Mouse (Mus musculus) MEL (cell line): ENCODE measurements around the gene Olfr745. TPM values are rescaled to one million over a fixed set of nuclear protein-coding genes. Genes with fewer than 3 reads are reported as not detected.

Experiments
- DNase-seq: peaks from one replicate; pipeline ENCODE4 v3.0.0; 2011; ENCODE audit warnings: low read depth, low spot score
- H3K27ac ChIP-seq: 2 replicates; pipeline ENCODE4 v1.5.1; 2012; ENCODE audit warnings: low read depth, mild to moderate bottlenecking, control low read depth, low read length, moderate library complexity; ENCODE audit not compliant: control insufficient read depth
- H3K27me3 ChIP-seq, 2 experiments: fragments of 150-350 bp in 1 of 2; sonication (generic) in 1 of 2; 2 replicates each; pipeline ENCODE4 v1.6.1; 2012; ENCODE audit warnings: low read length in 2 of 2, mild to moderate bottlenecking in 2 of 2, improper control_type of control experiment in 1 of 2, moderate library complexity in 1 of 2; ENCODE audit not compliant: insufficient read depth in 2 of 2, control insufficient read depth in 1 of 2
- H3K36me3 ChIP-seq, 2 experiments: 2 replicates each; pipeline ENCODE4 v1.6.1; 2012 to 2014; ENCODE audit warnings: low read length in 2 of 2, improper control_type of control experiment in 1 of 2, inconsistent platforms in 1 of 2, mild to moderate bottlenecking in 1 of 2; ENCODE audit not compliant: insufficient read depth in 2 of 2, control insufficient read depth in 1 of 2
- H3K4me1 ChIP-seq, 2 experiments: fragments of 150-350 bp in 1 of 2; sonication (generic) in 1 of 2; 2 replicates each; pipeline ENCODE4 v1.6.1; 2012; ENCODE audit warnings: low read length in 2 of 2, improper control_type of control experiment in 1 of 2, mild to moderate bottlenecking in 1 of 2; ENCODE audit not compliant: insufficient read depth in 2 of 2, control insufficient read depth in 1 of 2
- H3K4me3 ChIP-seq, 2 experiments: fragments of 150-350 bp in 1 of 2; sonication (generic) in 1 of 2; 2 replicates each; pipeline ENCODE4 v1.5.1; 2012; ENCODE audit warnings: low read depth in 2 of 2, low read length in 2 of 2, mild to moderate bottlenecking in 2 of 2, moderate library complexity in 2 of 2, control low read depth in 1 of 2, improper control_type of control experiment in 1 of 2; ENCODE audit not compliant: control insufficient read depth in 1 of 2, insufficient read depth in 1 of 2
- H3K79me2 ChIP-seq: 2 replicates; pipeline ENCODE4 v1.6.1; 2012; ENCODE audit warnings: mild to moderate bottlenecking, low read length, moderate library complexity; ENCODE audit not compliant: control insufficient read depth, poor library complexity, insufficient read depth
- H3K9ac ChIP-seq: 2 replicates; pipeline ENCODE4 v1.6.1; 2012; ENCODE audit warnings: low read depth, mild to moderate bottlenecking, control low read depth, low read length, moderate library complexity; ENCODE audit not compliant: control insufficient read depth, poor library complexity, severe bottlenecking
- H3K9me3 ChIP-seq: fragments of 150-350 bp; sonication (generic); replicated peaks from 2 replicates; pipeline ENCODE4 v1.6.1; 2012; ENCODE audit warnings: mild to moderate bottlenecking, low read length, improper control_type of control experiment, moderate library complexity; ENCODE audit not compliant: insufficient read depth
- BHLHE40 ChIP-seq: IDR thresholded peaks from 2 replicates; pipeline ENCODE4 v1.6.1; 2012; ENCODE audit warnings: low read depth, mild to moderate bottlenecking, inconsistent platforms, low read length, improper control_type of control experiment, borderline replicate concordance
- CTCF ChIP-seq, 3 experiments: IDR thresholded peaks in 2 of 3; conservative IDR thresholded peaks in 1 of 3; 2 replicates each; pipeline ENCODE4 v1.5.1; 2011 to 2012; ENCODE audit warnings: low read length in 3 of 3, low read depth in 2 of 3, mild to moderate bottlenecking in 2 of 3, improper control_type of control experiment in 1 of 3, inconsistent platforms in 1 of 3, mixed read lengths in 1 of 3, moderate library complexity in 1 of 3; ENCODE audit not compliant: control insufficient read depth in 1 of 3, insufficient read depth in 1 of 3, poor library complexity in 1 of 3, severe bottlenecking in 1 of 3
- E2F4 ChIP-seq: IDR thresholded peaks from 2 replicates; pipeline ENCODE4 v1.6.1; 2011; ENCODE audit warnings: low read depth, low read length, improper control_type of control experiment, borderline replicate concordance
- ELF1 ChIP-seq: IDR thresholded peaks from 2 replicates; pipeline ENCODE4 v1.6.1; 2014; ENCODE audit warnings: low read depth, mild to moderate bottlenecking, inconsistent platforms, low read length, improper control_type of control experiment, moderate library complexity
- GABPA ChIP-seq: IDR thresholded peaks from 2 replicates; pipeline ENCODE4 v1.6.1; 2012; ENCODE audit warnings: low read depth, mild to moderate bottlenecking, inconsistent platforms, low read length, improper control_type of control experiment, moderate library complexity
- HCFC1 ChIP-seq: IDR thresholded peaks from 2 replicates; pipeline ENCODE4 v1.6.1; 2012; ENCODE audit warnings: low read depth, mild to moderate bottlenecking, inconsistent platforms, low read length, improper control_type of control experiment, moderate library complexity
- KAT2A ChIP-seq: conservative IDR thresholded peaks from 2 replicates; pipeline ENCODE4 v1.6.1; 2012; ENCODE audit warnings: low read depth, low read length, improper control_type of control experiment, inconsistent platforms
- MAFK ChIP-seq: IDR thresholded peaks from 2 replicates; pipeline ENCODE4 v1.6.1; 2011; ENCODE audit warnings: low read depth, mild to moderate bottlenecking, low read length, improper control_type of control experiment, borderline replicate concordance
- MAZ ChIP-seq: IDR thresholded peaks from 2 replicates; pipeline ENCODE4 v1.6.1; 2012; ENCODE audit warnings: low read depth, mild to moderate bottlenecking, inconsistent platforms, low read length, improper control_type of control experiment
- MEF2A ChIP-seq: IDR thresholded peaks from 2 replicates; pipeline ENCODE4 v1.6.1; 2014; ENCODE audit warnings: low read depth, mild to moderate bottlenecking, inconsistent platforms, low read length, improper control_type of control experiment; ENCODE audit not compliant: poor library complexity, insufficient replicate concordance, severe bottlenecking; ENCODE audit errors: extremely low read depth
- NELFE ChIP-seq: IDR thresholded peaks from 2 replicates; pipeline ENCODE4 v1.6.1; 2011; ENCODE audit warnings: low read depth, low read length, improper control_type of control experiment
- POLR2AphosphoS2 ChIP-seq: IDR thresholded peaks from 2 replicates; pipeline ENCODE4 v1.6.1; 2011; ENCODE audit warnings: low read length, improper control_type of control experiment
- POLR2AphosphoS5 ChIP-seq: IDR thresholded peaks from 2 replicates; pipeline ENCODE4 v1.6.1; 2012; ENCODE audit warnings: low read depth, borderline replicate concordance, mild to moderate bottlenecking, inconsistent platforms, low read length, moderate library complexity, mixed read lengths
- RAD21 ChIP-seq: IDR thresholded peaks from 2 replicates; pipeline ENCODE4 v1.6.1; 2011; ENCODE audit warnings: mild to moderate bottlenecking, low read depth, low read length, improper control_type of control experiment
- SIN3A ChIP-seq: IDR thresholded peaks from 2 replicates; pipeline ENCODE4 v1.6.1; 2012; ENCODE audit warnings: low read length, improper control_type of control experiment, inconsistent platforms
- SMC3 ChIP-seq: IDR thresholded peaks from 2 replicates; pipeline ENCODE4 v1.6.1; 2011; ENCODE audit warnings: low read depth, low read length, improper control_type of control experiment
- TAL1 ChIP-seq: IDR thresholded peaks from 2 replicates; pipeline ENCODE4 v1.6.1; 2012; ENCODE audit warnings: mild to moderate bottlenecking, inconsistent platforms, low read length, moderate library complexity, mixed read lengths
- TCF12 ChIP-seq: IDR thresholded peaks from 2 replicates; pipeline ENCODE4 v1.6.1; 2014; ENCODE audit warnings: low read depth, mild to moderate bottlenecking, inconsistent platforms, low read length, improper control_type of control experiment, moderate library complexity
- USF1 ChIP-seq: IDR thresholded peaks from 2 replicates; pipeline ENCODE4 v1.6.1; 2014; ENCODE audit warnings: low read depth, mild to moderate bottlenecking, inconsistent platforms, low read length, improper control_type of control experiment, moderate library complexity
- ZC3H11A ChIP-seq: IDR thresholded peaks from 2 replicates; pipeline ENCODE4 v1.6.1; 2012; ENCODE audit warnings: low read depth, mild to moderate bottlenecking, inconsistent platforms, low read length, improper control_type of control experiment
- ZMIZ1 ChIP-seq: IDR thresholded peaks from 2 replicates; pipeline ENCODE4 v1.6.1; 2012; ENCODE audit warnings: low read depth, mild to moderate bottlenecking, inconsistent platforms, low read length, improper control_type of control experiment, moderate library complexity
- polyA plus RNA-seq, 2 experiments: library from polyadenylated mRNA; stranded (reverse) in 1 of 2; unstranded in 1 of 2; fragments of >175 nt in 1 of 2; fragments of >200 nt in 1 of 2; gene quantifications; 2 replicates each; pipeline versions ENCODE4 v1.2.1 to v1.2.4; 2012; ENCODE audit warnings: low replicate concordance in 2 of 2, low read depth in 1 of 2; ENCODE audit not compliant: insufficient read length in 2 of 2, insufficient read depth in 1 of 2, missing spikeins in 1 of 2
- total RNA-seq: library from RNA; depleted of rRNA; stranded (reverse); fragments of 300-350 nt; gene quantifications from 2 replicates; pipeline ENCODE4 v1.2.3, GENCODE M21; 2012; rRNA removed

Olfr745 gene
- total and polyA plus RNA-seq, 3 experiments = not detected

- Histone ChIP-seq H3K27me3 (no peaks in the 10 kb centered on the region), H3K9ac (no peak within 1 kb of the TSS), H3K79me2 (no peaks in the 10 kb centered on the region), H3K4me1 (no peaks in the 10 kb centered on the region), H3K36me3 (no peaks in the 10 kb centered on the region), H3K4me3 (no peak within 1 kb of the TSS), H3K27ac (no peak within 1 kb of the TSS), H3K9me3 (no peaks in the 10 kb centered on the region)
- TF ChIP-seq GABPA (no peak), HCFC1 (no peak), KAT2A (no peak)
- DNase-seq = no peak
Observed at GRCm38 (mm10) chr14:50646783-50647182, 7.6 kb downstream of the Olfr745 start, which contains the start of gene Olfr746. TSS of gene Olfr746 (plus strand) at chr14:50647083.

GRCm38 (mm10) chr14:50693106-50693505, 53.9 kb downstream of the Olfr745 start, which contains the start of gene Olfr747:
TSS of gene Olfr747 (minus strand) at chr14:50693206.
- TF ChIP-seq BHLHE40 (no peak), POLR2AphosphoS2 (no peak), RAD21 (no peak), MAFK (no peak), ZC3H11A (no peak), CTCF (IDR thresholded peaks at IDR 0.05 in 2 of 3, conservative IDR thresholded peaks at IDR 0.05 in 1 of 3; ENCODE audit: control insufficient read depth in 1 of 3, insufficient read depth in 1 of 3, low read depth in 2 of 3, low read length in 3 of 3, poor library complexity in 1 of 3, severe bottlenecking in 1 of 3) (no peak), NELFE (no peak), HCFC1 (no peak), POLR2AphosphoS5 (no peak), E2F4 (no peak), GABPA (no peak), TCF12 (no peak), MAZ (no peak), ELF1 (no peak), ZMIZ1 (no peak), USF1 (no peak), MEF2A (no peak), SIN3A (no peak), SMC3 (no peak), TAL1 (no peak)
- TF ChIP-seq, all 39 proteins: peak for 0
- no peaks in the 10 kb centered on the region for H3K9me3 ChIP-seq
- no peaks in the 10 kb centered on the region; a peak in 1 of 4 replicates for H3K27me3 ChIP-seq
- no peak for DNase-seq
- no peak within 1 kb of the TSS for H3K9ac ChIP-seq
- H3K36me3 ChIP-seq = no peaks in the 10 kb centered on the region
- no peaks in the 10 kb centered on the region for H3K4me1 ChIP-seq
- H3K79me2 ChIP-seq = no peaks in the 10 kb centered on the region
- no peak within 1 kb of the TSS for H3K4me3 ChIP-seq
- no peak within 1 kb of the TSS for H3K27ac ChIP-seq

Other genes starting within 250 kb of the Olfr745 start
- not detected in 2 replicates for gene Olfr738, start 231.8 kb upstream of the Olfr745 start, total RNA-seq
- gene Olfr738, start 231.8 kb upstream of the Olfr745 start, polyA plus RNA-seq = not detected
- not detected in 2 replicates for gene Olfr739, start 220.8 kb upstream of the Olfr745 start, total RNA-seq
- gene Olfr739, start 220.8 kb upstream of the Olfr745 start, polyA plus RNA-seq = not detected
- gene Olfr740, start 193.8 kb upstream of the Olfr745 start, total RNA-seq = not detected in 2 replicates
- gene Olfr740, start 193.8 kb upstream of the Olfr745 start, polyA plus RNA-seq = not detected
- not detected in 2 replicates for gene Olfr741, start 166.7 kb upstream of the Olfr745 start, total RNA-seq
- not detected for gene Olfr741, start 166.7 kb upstream of the Olfr745 start, polyA plus RNA-seq
- gene Olfr742, start 135.8 kb upstream of the Olfr745 start, total RNA-seq = not detected in 2 replicates
- not detected for gene Olfr742, start 135.8 kb upstream of the Olfr745 start, polyA plus RNA-seq
- not detected in 2 replicates for gene Olfr743, start 117.5 kb upstream of the Olfr745 start, total RNA-seq
- gene Olfr743, start 117.5 kb upstream of the Olfr745 start, polyA plus RNA-seq = not detected
- not detected in 2 replicates for gene Olfr744, start 24.5 kb upstream of the Olfr745 start, total RNA-seq
- gene Olfr744, start 24.5 kb upstream of the Olfr745 start, polyA plus RNA-seq = not detected
- gene Olfr746, start 7.7 kb downstream of the Olfr745 start, total RNA-seq = not detected in 2 replicates
- not detected for gene Olfr746, start 7.7 kb downstream of the Olfr745 start, polyA plus RNA-seq
- not detected in 2 replicates for gene Olfr747, start 53.8 kb downstream of the Olfr745 start, total RNA-seq
- not detected for gene Olfr747, start 53.8 kb downstream of the Olfr745 start, polyA plus RNA-seq
- not detected in 2 replicates for gene Olfr748, start 68.0 kb downstream of the Olfr745 start, total RNA-seq
- gene Olfr748, start 68.0 kb downstream of the Olfr745 start, polyA plus RNA-seq = not detected
- gene Olfr749, start 105.7 kb downstream of the Olfr745 start, total RNA-seq = not detected in 2 replicates
- gene Olfr749, start 105.7 kb downstream of the Olfr745 start, polyA plus RNA-seq = not detected
- 22.7 and 24.2 TPM in 2 replicates for gene Ttc5, start 146.1 kb downstream of the Olfr745 start, total RNA-seq
- 10 to 100 TPM in 1 of 2 experiments, not detected in 1; 28.1 TPM for gene Ttc5, start 146.1 kb downstream of the Olfr745 start, polyA plus RNA-seq
- 23.3 and 28.3 TPM in 2 replicates for gene Ccnb1ip1, start 168.3 kb downstream of the Olfr745 start, total RNA-seq
- 10 to 100 TPM in 1 of 2 experiments, not detected in 1; 27.6 TPM for gene Ccnb1ip1, start 168.3 kb downstream of the Olfr745 start, polyA plus RNA-seq
- gene Parp2, start 168.5 kb downstream of the Olfr745 start, total RNA-seq = 65.6 and 81.1 TPM in 2 replicates
- 10 to 100 TPM in 1 of 2 experiments, not detected in 1; 83.2 TPM for gene Parp2, start 168.5 kb downstream of the Olfr745 start, polyA plus RNA-seq
- gene Tep1, start 231.2 kb downstream of the Olfr745 start, total RNA-seq = 19.5 and 36.8 TPM in 2 replicates
- gene Tep1, start 231.2 kb downstream of the Olfr745 start, polyA plus RNA-seq = 10 to 100 TPM in 1 of 2 experiments, not detected in 1; 13.7 TPM